Mouse (Mus musculus): ENCODE data around the gene Trim69. TPM values are rescaled to one million over a fixed set of nuclear protein-coding genes. Genes with fewer than 3 reads are reported as not detected.

Trim69 gene
- total RNA-seq, 2 experiments from 2014 or later = 0.16 to 0.17 TPM

DNA sequence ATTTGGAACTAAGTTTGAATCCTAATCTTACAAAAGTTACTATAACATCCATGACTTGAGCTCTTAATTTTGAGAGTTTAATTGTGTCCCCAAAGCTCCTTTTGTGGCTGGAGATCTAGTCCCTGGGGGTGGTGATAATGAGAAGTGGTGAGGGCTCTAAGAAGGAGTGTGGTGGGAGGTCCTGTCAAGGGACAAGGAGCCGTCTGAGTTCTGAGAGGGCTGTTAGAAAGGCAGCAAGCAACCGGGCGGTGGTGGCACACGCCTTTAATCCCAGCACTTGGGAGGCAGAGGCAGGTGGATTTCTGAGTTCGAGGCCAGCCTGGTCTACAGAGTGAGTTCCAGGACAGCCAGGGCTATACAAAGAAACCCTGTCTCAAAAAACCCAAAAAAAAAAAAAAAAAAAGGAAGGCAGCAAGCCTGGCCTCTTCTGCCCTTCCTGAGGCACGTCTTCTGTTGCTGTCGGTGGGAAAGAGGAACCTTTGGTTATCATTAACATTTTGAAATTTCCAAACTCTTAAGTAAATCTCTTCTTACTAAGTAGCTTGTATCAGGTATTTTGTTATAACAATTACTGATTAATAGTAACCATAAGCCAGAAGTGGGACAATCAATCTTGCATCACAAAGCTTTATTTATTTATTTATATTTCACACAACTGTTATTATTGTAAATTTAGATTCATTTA is 6.7 kb upstream of the Trim69 start:
- no peak for DNase-seq

- no peak for DNase-seq
These were observed 6.0 kb upstream of the Trim69 start for GRCm38 (mm10) chr2:122154479-122154878.

GRCm38 (mm10) chr2:122155292-122155691 is 5.2 kb upstream of the Trim69 start:
- DNase-seq = no peak

- DNase-seq = no peak
These were observed 4.3 kb upstream of the Trim69 start for GRCm38 (mm10) chr2:122156051-122156700.

DNA sequence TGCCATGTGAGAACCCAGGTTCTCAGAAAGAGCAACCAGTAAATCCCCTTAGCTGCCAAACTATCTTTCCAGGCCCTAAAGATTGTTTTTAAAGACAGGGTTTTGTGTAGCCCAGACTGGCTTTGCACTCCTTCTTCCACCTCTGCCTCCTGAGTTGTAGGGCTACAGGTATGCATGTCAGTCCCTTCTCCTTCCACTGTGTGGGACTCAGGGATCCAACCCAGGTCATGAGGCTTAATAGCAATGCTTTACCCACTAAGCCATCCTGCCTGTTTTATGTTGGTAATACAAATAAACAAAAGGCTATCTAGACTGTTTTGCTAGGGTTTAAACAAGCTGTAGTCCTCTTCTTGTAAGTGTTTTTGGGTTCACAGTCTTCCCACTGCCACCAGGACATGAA is 2.9 kb upstream of the Trim69 start:
- no peak for DNase-seq

DNA sequence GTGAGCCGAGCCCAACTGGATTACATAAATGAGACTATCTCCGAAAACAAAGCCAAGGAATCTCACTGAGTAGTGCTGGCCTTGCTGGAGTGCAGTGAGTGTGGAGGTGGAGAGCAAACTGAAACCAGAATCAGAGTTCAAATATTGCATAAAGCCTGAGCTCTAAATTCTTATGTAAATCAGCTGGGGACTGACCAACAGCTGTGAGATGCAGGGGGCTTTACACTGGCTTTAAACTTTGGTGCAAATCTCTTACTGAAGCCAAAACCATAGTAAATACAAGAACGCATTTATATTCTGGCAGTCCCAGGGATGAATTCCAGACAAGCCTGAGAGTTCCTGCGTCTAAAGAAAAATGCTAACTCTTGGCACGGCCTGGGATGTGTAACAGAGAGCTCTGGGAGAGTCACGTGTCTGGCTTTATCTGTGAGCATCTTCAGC is 2.1 kb upstream of the Trim69 start:
- DNase-seq = no peak

DNA sequence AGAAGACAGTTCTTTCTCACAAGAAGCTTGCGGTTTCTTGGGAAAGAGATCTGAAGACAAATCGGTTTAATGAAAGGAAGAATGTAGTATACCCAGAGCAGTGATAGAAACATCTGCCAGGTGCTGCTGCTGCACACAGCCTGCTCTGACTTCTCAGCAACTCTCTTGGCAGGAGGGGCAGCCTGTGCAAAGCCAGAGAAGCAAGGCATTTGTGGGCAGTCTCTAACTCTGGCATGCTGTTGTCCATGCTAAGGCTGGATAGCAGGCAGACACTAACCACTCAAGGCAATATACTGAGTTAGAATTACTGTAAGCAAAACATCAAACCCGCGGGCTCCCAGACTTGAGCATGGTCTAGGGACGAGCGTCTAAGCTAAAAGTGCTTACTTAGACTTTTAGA is 833 bp upstream of the Trim69 start:
- DNase-seq = no peak

- DNase-seq = no peak
These were observed 1.0 kb downstream of the Trim69 start for GRCm38 (mm10) chr2:122161542-122161941.

- no peak for DNase-seq
These were observed 2.0 kb downstream of the Trim69 start for GRCm38 (mm10) chr2:122162529-122162928.

DNA sequence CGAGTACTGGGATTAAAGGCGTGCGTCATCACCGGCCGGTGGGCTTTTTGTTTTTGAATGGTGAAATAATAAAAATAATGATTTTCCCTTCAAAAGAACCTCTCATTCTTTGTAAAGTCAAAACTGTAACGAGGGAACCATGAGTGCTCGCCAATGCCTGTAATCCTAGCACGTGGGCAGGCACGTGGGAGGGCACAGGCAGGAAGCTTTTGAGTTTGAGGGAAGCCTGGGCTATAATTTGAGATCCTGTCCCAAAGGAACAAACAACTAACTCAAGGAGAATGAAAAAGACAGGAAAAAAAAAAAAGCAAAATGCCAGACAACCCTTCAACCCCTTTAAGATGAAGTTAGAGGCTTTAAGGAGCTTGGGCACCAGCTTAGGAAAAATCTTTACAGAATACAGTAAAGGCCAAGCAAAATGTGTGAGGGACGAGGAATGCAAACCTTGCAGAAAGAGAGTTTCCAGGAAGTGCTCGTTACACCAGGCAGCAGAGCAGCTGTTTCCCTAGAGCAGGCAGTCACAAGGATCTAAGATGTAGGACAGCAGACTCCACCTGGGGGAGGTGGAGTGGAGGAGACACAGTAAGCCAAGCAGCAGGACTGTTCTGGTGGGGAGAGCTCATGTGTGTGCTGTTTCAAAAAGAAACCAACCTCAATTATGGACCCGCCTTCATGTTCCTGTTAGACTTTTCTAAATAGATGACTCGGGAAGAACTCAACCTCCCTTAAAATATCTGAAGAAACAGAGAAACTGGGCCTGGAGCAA is 3.1 kb downstream of the Trim69 start:
- no peak for DNase-seq

DNA sequence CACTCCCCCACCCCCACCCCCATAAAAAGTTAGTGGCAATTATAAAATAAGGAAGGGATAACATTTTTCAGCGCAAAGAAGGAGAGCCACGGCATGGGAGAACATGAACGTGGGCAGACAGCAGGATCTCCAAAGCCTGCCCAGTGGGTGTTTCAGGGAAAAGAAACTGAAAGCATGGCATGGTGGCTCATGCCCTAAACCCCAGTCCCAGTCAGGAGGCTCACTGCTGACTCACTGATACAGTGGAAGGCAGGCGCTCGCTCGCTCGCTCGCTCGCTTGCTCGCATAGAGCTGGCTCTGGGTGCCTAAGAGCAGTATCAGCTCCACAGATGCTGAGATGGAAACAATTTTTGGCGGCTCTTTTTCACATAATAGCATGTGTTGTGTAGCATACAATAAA is 3.8 kb downstream of the Trim69 start:
- no peak for DNase-seq

- DNase-seq = no peak
These were observed 10.8 kb downstream of the Trim69 start for GRCm38 (mm10) chr2:122171292-122171691.

DNA sequence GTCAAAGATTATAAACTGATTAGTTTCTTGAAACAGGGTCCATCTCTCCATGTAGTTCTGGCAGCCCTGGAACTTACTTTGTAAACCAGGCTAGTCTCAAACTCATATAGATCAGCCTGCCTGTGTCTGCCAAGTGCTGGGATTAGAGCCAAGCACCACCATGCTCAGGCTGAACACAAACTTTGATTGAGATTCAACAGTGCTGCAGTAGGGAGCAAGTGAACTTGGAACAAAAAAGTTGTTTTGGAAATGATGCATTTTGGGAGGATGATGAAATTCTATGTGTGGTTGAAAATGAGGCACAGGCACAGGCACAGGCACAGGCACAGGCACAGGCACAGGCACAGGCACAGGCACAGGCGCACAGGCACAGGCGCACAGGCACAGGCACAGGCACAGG is 11.7 kb downstream of the Trim69 start:
- no peak for DNase-seq

- no peak for DNase-seq
These were observed 19.7 kb downstream of the Trim69 start for GRCm38 (mm10) chr2:122180051-122180822.

DNA sequence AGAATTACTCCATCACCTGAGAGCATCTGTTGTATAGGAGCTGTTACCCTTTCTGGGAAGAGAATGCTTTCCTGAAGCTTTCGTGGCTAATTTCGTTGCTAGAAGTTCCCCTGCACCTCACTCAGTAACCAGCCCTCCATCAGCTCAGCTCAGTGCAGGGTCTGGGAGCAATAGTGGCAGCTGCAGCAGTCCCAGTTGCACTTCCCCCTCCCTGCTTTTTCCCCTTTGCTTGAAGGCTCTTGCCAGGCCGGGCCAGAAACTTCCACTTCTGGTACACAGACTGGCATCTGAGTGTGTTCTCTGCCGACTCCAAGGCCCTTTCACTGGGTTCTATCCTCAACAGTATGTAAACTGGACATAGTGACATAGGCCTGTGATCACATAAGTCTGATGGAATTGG is 24.6 kb downstream of the Trim69 start:
- DNase-seq = no peak

GRCm38 (mm10) chr2:122186106-122186505 is 25.6 kb downstream of the Trim69 start, which contains the start of the genes Patl2 and Terb2:
Gene Patl2, minus strand, starts transcription at chr2:122186189.
Gene Terb2, plus strand, starts transcription at chr2:122186272.
- DNase-seq = no peak

GRCm38 (mm10) chr2:122186751-122187150 is 26.3 kb downstream of the Trim69 start:
- DNase-seq = no peak

DNA sequence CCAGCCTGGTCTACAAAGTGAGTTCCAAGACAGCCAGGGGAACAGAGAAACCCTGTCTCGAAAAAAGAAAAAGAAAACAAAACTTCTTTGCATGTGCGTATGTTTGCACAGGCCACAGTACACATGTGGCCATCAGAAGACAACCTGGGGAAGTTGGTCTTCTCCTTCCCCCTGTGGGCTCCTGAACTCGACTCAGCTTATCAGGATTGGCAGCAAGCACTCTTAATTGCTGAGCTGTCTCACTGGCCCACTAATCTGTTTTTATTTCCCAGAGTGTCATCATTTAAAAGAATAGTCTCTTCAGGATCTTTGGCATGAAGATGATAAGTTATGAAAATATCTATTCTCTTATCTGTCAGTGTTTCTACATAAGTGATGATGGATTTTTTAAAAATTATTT is 31.3 kb downstream of the Trim69 start:
- no peak for DNase-seq

DNA sequence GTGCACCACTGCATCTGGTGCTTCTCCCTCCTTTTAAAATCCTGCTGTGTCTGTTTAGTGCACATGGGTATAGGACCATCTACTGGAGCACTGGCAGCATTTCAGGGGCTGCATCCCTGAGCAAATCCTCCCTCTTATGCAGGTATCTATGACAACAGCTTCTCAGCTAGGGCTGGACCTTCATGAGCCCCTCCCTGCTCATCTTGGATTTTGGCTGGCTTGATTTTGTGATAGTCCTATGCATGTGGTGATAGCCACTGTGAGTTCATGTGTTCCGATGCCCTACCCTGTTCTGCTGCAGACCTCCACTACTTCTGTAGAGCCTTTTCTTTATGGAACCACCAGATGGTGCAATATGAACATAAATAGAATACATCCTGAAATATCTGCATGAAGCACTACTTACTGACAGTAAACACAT is 34.0 kb downstream of the Trim69 start:
- DNase-seq = no peak

DNA sequence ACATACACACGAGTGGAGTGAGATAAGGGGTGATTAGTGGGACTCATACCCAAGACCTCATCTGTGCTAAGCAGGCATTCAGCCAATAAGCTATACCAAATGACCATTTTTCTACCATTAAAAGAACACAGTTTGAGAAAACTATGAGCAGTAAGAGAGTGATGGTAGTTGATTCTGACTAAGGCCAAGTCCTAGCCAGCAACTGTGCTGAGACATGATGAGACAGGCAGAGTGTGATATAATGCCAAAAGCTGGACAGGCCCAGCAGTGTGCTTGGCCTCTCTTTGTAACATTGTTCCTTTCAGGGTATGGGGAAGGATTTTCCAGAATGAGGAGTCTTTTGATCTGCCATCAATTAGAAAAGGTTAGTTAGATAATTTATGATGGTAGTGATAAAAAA is 41.0 kb downstream of the Trim69 start:
- DNase-seq = peak; percentile 10 to 11

DNA sequence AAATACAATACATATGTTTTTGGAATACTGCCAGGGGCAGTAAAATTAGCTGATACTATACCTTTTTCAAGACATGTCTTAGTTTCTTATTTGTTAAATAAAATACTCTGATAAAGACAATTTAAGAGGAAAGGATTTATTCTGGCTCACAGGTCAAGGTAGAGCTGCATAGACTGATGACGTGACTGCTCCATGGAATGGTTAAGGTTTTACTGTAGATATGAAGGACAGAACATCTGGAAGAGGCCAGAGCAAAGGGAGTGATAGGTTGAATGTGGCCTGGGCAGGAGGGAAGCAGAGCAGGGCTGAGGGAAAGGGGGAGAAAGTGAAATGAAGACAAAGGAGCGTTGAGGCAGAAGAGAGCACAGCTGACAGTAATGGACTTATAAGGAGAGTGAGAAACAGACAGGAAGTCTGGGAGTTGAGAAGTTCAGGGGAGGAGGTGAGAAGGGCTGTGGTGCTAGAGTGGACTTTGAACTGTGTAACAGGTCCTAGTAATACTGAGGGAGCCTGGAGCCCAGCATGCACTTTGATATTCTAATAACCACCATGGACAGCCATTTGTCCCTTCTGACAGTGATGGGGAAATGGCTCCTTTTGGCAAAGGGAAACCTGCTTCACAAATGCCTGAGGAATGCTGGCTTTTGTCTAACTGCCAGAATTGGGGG is 46.1 kb downstream of the Trim69 start:
- DNase-seq = no peak

Measured in adrenal gland, postnatal 36 days (tissue).